Mouse (Mus musculus): ENCODE results near the gene Atg4a-ps.
"Not testable (repeated sequence)": the region's sequence is repeated elsewhere in the genome, so short reads cannot be mapped to it uniquely, and the experiment has no call there.

Gene Atg4a-ps

DNA sequence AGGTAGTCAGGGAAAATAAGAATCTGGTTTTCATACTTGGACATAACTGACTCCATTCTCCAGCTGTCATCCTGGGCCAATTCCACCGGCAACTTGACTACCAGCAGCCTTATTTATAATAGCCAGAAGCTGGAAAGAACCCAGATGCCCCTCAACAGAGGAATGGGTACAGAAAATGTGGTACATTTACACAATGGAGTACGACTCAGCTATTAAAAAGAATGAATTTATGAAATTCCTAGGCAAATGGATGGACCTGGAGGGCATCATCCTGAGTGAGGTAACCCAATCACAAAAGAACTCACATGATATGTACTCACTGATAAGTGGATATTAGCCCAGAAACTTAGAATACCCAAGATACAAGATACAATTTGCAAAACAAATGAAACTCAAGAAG, at the start of gene Atg4a-ps:
Atg4a-ps (minus strand) TSS at position 101 of the 400 bp plus-strand sequence.
- not testable (repeated sequence) for DNase-seq (ENCODE audit: low spot score in 2 of 2)

DNA sequence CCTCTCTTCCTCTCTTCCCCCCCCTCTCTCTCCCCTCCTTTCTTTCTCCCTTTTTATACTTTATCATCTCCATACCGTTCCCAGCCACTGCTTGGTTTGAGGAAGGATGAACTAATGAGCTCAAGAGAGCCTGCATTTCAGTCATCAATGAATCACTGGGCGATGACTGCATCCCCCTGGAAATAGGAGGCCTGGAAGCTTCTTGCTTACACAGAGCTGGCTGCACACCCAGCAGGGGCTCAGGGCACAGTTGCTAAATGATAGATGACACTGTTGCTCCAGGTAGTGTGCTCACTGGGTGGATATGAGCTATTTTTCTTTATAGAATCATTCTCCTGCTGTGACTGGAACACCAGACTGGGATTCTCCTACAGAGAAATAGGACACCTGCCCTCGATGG, 49.7 kb upstream of the Atg4a-ps start:
- DNase-seq (ENCODE audit: low spot score in 2 of 2), result no peak

DNA sequence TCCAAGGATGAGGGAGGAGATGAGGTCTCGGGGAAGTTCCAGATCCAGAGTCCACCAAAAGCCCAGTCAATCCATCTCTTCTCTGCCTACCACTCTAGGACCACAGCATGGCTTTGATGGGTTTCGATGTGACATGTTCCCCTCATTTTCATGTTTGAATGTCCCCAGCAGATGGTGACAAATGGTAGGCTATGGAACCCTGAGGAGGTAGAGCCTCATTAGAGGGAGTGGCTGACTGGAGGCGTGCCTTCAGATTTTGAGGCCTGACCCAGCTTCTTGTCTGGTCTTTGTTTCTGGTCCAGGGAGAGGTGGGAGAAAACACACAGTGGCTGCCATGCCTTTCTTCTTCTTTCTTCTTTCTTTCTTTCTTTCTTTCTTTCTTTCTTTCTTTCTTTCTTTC, 44.6 kb upstream of the Atg4a-ps start:
- no peak for DNase-seq (ENCODE audit: low spot score in 2 of 2)

- no peak for DNase-seq (ENCODE audit: low spot score in 2 of 2)
Measured at GRCm38 (mm10) chr3:103689043-103689442, 43.2 kb upstream of the Atg4a-ps start.

DNA sequence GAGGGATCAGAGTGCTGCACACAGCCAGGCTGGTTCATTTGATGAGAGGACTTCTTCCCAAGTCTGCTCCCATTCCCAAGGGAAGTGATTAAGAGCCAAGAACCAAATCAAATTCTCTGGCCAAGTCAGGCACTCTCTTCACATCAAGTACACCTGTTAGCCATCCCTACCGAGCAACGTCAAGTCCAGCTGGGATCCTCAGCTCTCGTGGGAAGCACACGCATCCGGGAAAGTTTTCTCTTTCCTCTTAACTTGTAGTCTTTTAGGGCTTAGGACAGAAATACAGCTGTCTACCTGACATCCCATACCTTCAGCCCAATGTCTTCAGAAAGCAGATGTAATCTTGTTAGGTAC, 38.1 kb upstream of the Atg4a-ps start:
- no peak for DNase-seq (ENCODE audit: low spot score in 2 of 2)

- peak; percentile 26 to 54 for DNase-seq (ENCODE audit: low spot score in 2 of 2)
Measured at GRCm38 (mm10) chr3:103683234-103683965, 37.5 kb upstream of the Atg4a-ps start.

DNA sequence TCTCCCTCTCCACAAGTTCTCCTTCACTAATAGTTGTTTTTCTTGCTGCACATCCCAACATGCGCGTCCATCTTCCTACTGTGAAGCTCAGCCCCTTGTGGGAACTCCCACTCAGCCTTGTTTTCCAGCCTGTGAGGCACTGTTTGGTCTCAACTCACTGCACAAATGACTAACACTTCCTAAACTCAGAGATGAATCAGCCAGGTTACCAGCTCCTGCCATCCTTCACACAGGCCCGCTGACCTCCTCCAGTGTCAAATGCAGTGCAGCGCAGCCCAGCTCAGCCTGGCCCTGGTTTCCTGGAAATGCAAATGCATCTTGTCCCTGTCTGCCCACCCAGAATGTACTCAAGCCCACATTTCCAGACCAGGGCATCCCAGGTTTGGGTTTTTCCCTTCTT, 36.6 kb upstream of the Atg4a-ps start:
- DNase-seq (ENCODE audit: low spot score in 2 of 2), result peak; percentile 7 to 30

DNA sequence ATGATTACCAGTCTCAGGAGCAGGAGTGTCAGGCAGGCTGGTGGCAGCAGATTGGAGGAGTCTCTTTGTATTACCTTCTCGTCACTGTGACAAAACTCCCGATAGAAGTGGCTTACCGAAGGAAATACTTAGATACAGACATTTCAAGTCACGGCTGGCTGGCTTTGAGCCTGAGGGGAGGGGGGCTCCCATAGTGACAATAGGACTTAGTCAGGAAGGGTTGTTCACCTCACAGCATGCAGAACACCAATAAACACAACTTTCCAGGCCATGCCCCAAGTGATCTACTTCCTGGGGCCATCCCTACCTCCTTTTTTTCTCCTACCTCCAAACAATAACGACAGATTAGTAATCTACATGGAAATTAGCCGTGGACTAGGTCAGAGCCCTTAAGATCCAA, 32.9 kb upstream of the Atg4a-ps start:
- no peak for DNase-seq (ENCODE audit: low spot score in 2 of 2)

DNA sequence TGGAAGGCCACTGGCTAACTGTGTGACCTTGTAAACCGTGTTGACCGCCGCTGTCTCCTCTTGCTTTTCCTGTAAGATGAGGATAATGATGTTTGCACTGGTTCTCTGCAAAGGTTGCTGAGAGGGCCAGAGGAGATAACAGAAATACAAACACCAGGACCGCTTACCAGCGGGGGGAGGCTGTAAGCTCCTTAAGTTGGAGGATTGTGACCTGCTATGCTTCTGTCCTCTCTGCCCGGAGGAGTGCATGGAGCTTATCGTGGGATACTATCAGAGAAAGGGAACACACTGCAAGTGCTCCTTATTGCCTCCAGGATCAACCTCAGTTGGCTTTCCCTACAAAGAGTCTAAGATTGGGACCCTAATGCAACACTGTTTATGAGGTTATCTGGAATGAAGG, 26.8 kb upstream of the Atg4a-ps start:
- no peak for DNase-seq (ENCODE audit: low spot score in 2 of 2)

- no peak for DNase-seq (ENCODE audit: low spot score in 2 of 2)
Measured at GRCm38 (mm10) chr3:103672113-103672512, 26.2 kb upstream of the Atg4a-ps start.

DNA sequence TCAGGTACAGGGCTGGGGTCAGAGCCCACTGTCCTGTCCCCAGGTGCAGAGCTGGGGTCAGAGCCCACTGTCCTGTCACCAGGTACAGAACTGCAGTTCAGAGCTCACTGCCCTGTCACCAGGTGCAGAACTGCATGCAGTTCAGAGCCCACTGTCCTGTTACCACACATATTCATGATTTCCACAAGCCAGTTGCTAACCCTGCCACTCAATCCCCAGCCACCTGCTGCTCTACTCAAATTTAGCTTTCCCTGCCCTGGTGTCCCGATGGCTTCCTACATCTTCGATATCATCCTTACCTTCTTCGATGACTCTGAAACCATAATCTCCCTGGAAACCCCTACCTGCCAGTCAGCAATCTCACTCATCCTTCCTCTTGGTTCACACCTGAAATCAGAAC, 17.5 kb upstream of the Atg4a-ps start:
- no peak for DNase-seq (ENCODE audit: low spot score in 2 of 2)

DNA sequence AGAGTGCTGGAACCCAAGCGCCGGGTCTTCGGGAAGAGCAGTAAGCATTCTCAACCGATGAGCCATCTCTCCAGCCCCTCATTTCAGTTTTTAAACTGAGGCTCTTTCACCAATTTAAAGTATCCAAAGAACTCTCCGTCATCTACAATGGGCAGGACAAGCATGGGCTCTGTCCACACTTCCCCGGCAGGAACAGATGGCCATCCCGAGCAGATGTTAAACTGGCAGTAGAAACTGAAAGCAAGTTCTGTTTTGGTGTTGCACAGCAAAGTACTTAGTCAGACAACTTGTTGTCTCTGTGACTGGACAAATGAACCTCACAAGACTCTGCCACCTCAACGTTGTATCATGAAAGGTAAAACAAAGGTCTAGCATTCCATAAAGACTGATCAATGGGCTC, 15.8 kb upstream of the Atg4a-ps start:
- DNase-seq (ENCODE audit: low spot score in 2 of 2), result peak in 1 of 2 experiments; percentile 19

- peak in 1 of 2 experiments; percentile 24 for DNase-seq (ENCODE audit: low spot score in 2 of 2)
Measured at GRCm38 (mm10) chr3:103660012-103660411, 14.1 kb upstream of the Atg4a-ps start.

GRCm38 (mm10) chr3:103650406-103650805, 4.5 kb upstream of the Atg4a-ps start:
- DNase-seq (ENCODE audit: low spot score in 2 of 2), result no peak

DNA sequence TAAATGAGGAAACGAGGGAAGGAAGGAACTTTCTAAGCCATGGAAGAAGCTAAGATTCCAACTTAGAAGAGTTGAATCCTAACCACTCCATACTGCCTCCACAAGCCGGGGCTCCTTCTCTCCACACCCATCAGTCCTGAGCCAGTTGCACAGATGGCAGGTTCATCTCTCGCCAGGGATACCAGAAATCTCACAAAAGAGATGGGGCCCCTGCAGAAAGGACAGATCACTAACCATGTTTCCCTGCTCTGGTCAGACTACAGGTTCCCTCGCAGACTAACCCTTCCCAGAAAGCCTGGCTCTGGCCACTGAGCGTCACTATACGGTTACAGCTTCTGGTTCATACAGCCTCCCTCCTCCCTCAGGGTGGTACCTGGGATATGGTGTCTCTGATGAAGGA, 3.8 kb upstream of the Atg4a-ps start:
- no peak for DNase-seq (ENCODE audit: low spot score in 2 of 2)

- no peak for DNase-seq (ENCODE audit: low spot score in 2 of 2)
Measured at GRCm38 (mm10) chr3:103648486-103648885, 2.6 kb upstream of the Atg4a-ps start.

- DNase-seq (ENCODE audit: low spot score in 2 of 2), result no peak
Measured at GRCm38 (mm10) chr3:103647164-103647867, 1.4 kb upstream of the Atg4a-ps start.

DNA sequence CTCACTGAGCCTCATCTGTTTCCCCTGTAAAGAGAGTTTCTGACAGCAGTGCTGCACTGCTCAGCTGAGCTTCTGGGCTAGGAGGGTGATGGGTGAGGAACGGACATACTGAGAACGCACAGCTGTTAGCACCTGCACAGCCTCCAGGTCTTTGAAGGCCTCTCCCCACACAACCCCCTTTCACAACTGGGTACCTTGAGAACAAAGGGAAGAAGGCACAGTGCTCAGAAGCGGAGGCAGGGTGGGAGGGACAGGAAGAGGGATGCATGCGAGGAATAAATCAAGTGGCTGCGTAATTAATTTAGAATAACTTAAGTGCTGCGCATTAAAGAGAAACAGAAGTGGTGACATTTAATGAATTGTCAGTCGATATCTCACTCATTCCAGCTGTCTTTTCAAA, 4.6 kb downstream of the Atg4a-ps start:
- DNase-seq (ENCODE audit: low spot score in 2 of 2), result no peak

DNA sequence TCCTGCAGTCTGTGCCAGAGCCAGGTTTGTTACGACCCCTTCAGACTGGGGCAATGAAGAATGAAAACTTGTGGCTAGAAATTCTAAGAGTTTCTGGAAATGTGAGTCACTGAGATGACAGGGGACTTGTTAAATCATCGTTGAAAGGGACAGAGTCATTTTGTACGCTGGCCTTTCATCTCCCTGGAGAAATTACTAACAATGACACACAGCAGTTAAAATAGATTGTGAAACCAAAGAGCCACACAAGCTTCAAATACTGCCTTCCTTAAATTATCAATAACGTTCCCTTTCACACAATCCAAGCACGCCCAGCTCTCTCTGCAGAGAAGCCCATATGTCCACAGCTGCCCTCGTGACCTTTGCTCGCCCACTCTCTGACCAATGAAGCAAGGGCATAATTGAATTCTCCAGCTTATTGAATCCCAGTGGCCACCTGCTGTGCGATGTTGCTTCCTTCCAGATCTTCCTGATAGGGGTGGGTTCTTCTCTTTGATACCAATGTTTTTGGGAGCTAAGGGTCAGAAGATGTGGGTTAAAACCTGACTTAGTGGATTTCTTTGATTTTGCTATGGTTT, 5.6 kb downstream of the Atg4a-ps start:
- DNase-seq (ENCODE audit: low spot score in 2 of 2), result no peak

- DNase-seq (ENCODE audit: low spot score in 2 of 2), result no peak
Measured at GRCm38 (mm10) chr3:103637641-103638040, 8.2 kb downstream of the Atg4a-ps start.

DNA sequence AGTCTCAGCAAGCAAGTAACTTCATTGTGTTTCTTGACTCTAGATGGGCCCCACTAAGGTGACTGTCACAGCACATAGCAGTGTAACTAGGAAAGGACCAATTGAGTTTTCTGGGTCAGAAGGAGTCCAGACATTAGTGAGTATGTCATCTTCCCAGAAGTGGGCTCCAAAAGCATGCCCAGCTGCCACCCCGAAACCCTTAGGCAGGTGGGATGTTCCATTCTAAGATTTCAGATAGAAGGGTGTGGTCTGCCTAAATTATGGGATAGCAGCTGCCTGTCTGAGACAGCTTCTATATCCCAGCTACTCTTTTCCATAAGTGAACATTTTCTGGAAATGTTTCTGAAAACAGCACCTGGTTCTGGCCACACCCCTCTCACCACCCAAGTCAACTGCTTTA, 11.6 kb downstream of the Atg4a-ps start:
- DNase-seq (ENCODE audit: low spot score in 2 of 2), result no peak

DNA sequence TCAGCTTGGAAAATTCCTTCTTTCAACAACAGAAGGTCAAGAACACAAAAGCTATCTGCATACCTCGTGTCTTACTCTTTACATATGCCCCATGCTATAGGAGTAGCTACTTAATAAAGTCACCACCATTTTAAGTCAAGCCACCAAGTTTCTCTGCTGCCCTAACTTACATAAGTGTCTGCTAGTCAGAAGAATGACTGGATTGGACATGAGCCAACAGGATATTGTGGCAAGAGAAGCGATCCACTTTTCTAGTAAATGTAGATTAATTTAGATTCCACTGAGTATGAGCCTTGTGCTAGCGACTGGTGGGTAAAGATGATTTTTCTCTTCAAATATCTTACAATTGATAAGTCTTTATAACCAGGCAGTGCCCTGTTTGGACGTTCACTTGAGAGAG, 12.0 kb downstream of the Atg4a-ps start:
- no peak for DNase-seq (ENCODE audit: low spot score in 2 of 2)

- no peak for DNase-seq (ENCODE audit: low spot score in 2 of 2)
Measured at GRCm38 (mm10) chr3:103633124-103633523, 12.7 kb downstream of the Atg4a-ps start.

All from right cerebral cortex, postnatal 36 days (tissue).